ENCODE assay signal across 21 mouse cellular contexts in genomic region chr19:25447373-25447772, GRCm38 (mm10). TPM values are rescaled to one million over a fixed set of nuclear protein-coding genes. Genes with fewer than 3 reads are reported as not detected.
DNase-seq lines count a peak whose midpoint lies in the region; ATAC-seq lines count a peak whose summit lies in the region.
"Had no signal": no experiment of that assay in that cellular context is flagged by ENCODE, and none has a peak within 500 bp of the region (broad histone marks: within the 10 kb centered on the region; RNA-seq: fewer than 3 reads in every experiment).

No protein-coding gene starts in this region.

- 41% methylated on average over 5 of the region's 5 CpGs for WGBS in heart, embryonic 13.5 days

- peaks cover 5% of the 10 kb centered on the region; the same call in 1 of the 2 replicates for H3K36me3 ChIP-seq in heart, embryonic 13.5 days
- H3K36me3 ChIP-seq: embryonic facial prominence, embryonic 13.5 days; forebrain, embryonic 12.5 days; hindbrain, embryonic 10.5 days; intestine, embryonic 15.5 days had no signal

- H3K4me3 ChIP-seq in heart, embryonic 13.5 days: no peak overlapping the region
- H3K4me3 ChIP-seq: embryonic facial prominence, embryonic 13.5 days; forebrain, embryonic 12.5 days; hindbrain, embryonic 10.5 days; intestine, embryonic 15.5 days had no signal

- H3K27ac ChIP-seq in heart, embryonic 13.5 days (replicated peaks): no peak overlapping the region
- H3K27ac ChIP-seq: embryonic facial prominence, embryonic 13.5 days; forebrain, embryonic 12.5 days; hindbrain, embryonic 10.5 days; hindbrain, embryonic 14.5 days; intestine, embryonic 15.5 days had no signal

- intact Hi-C loops in heart, postnatal 14 days (cut with DNase I): loop anchor here (5.0 kb wide), 1 partner anchor 315 kb away; no protein-coding TSS in a partner anchor

- H3K9ac ChIP-seq in heart, embryonic 13.5 days: 0 out of 2 replicates have a peak overlapping the region, but pooled peaks have one; percentile 28
- H3K9ac ChIP-seq: embryonic facial prominence, embryonic 13.5 days; forebrain, embryonic 12.5 days; hindbrain, embryonic 14.5 days; intestine, embryonic 15.5 days had no signal

- peaks cover 19% of the 10 kb centered on the region for H3K4me1 ChIP-seq in heart, embryonic 13.5 days
- H3K4me1 ChIP-seq: embryonic facial prominence, embryonic 13.5 days; forebrain, embryonic 12.5 days; hindbrain, embryonic 10.5 days; intestine, embryonic 15.5 days had no signal

- no peak for DNase-seq in heart, postnatal 14 days
- peak; percentile 62 for DNase-seq in kidney, adult 11 months
- DNase-seq in kidney, adult 18-20 months: no peak
- DNase-seq in kidney, postnatal 25 days: peak; percentile 20 to 72
- no peak for DNase-seq in kidney, postnatal 10 days
- DNase-seq: adrenal gland, adult 2 months; adrenal gland, postnatal 25 days; cerebellum, adult 18-20 months; cerebellum, adult 9-11 months; cerebellum, postnatal 36 days; gastrocnemius, postnatal 10 days had no signal

- 0 out of 2 replicates have a peak, but pooled peaks cover 4% of the 10 kb centered on the region for H3K27me3 ChIP-seq in heart, embryonic 13.5 days (replicated peaks)
- H3K27me3 ChIP-seq: embryonic facial prominence, embryonic 13.5 days; intestine, embryonic 15.5 days had no signal

- no peak for ATAC-seq in heart, embryonic 13.5 days (ENCODE audit: extremely low read depth, insufficient number of reproducible peaks, low FRiP score, low TSS enrichment)
- ATAC-seq: forebrain, embryonic 16.5 days; intestine, embryonic 15.5 days had no signal

- H3K4me2 ChIP-seq in heart, embryonic 13.5 days: no peak overlapping the region
- H3K4me2 ChIP-seq: embryonic facial prominence, embryonic 13.5 days; forebrain, embryonic 12.5 days; heart, embryonic 11.5 days; hindbrain, embryonic 14.5 days; intestine, embryonic 15.5 days had no signal

- no peaks in the 10 kb centered on the region for H3K9me3 ChIP-seq in heart, embryonic 13.5 days
- H3K9me3 ChIP-seq: embryonic facial prominence, embryonic 13.5 days; forebrain, embryonic 12.5 days; hindbrain, embryonic 10.5 days; intestine, embryonic 15.5 days had no signal

RNA-seq across cellular contexts. Expression of gene Dmrt1, which starts 58.0 kb away (rescaled TPM):
- polyA plus RNA-seq in heart, embryonic 13.5 days (2015; fragmentation: Nextera tagmentation; extraction: Ambion mirVana): 0.16 TPM in 1 of 2 replicates, not detected in the other
- total RNA-seq in heart, postnatal 14 days (2021): not detected
- total RNA-seq: adrenal gland, adult 2 months; adrenal gland, postnatal 25 days; gastrocnemius, postnatal 10 days; gastrocnemius, postnatal 4 days had no signal
- polyA plus RNA-seq: adrenal gland, adult 2 months; forebrain, embryonic 16.5 days; frontal cortex, adult 2 months; hindbrain, embryonic 10.5 days; hindbrain, embryonic 14.5 days; intestine, embryonic 15.5 days had no signal

Comparison
In these comparisons a context has a peak if more than half of its experiments do, and no peak if none do; other contexts are left out.
1. DNase-seq: peak in kidney, adult 11 months (single experiment) and kidney, postnatal 25 days (2 of 2); none in heart, postnatal 14 days (0 of 2), kidney, adult 18-20 months (single experiment) and kidney, postnatal 10 days (single experiment).